Mouse (Mus musculus): ENCODE measurements around the gene Srsf2. TPM values are rescaled to one million over a fixed set of nuclear protein-coding genes. Genes with fewer than 3 reads are reported as not detected.
A peak's percentile ranks its signal among the peaks of the same experiment; 100 is the strongest.
"Not testable (repeated sequence)": the region's sequence is repeated elsewhere in the genome, so short reads cannot be mapped to it uniquely, and the experiment has no call there.

The Srsf2 gene
- polyA plus RNA-seq, 1 experiment: 306 TPM

GRCm38 (mm10) chr11:116837441-116837840, 15.5 kb downstream of the Srsf2 start:
- H3K4me1 ChIP-seq (ENCODE audit: control insufficient read depth, insufficient read depth, low read length): peaks cover 4% of the 10 kb centered on the region; the same call in 1 of the 2 replicates
- peak; percentile 10; the same call in 1 of the 2 replicates for TF ChIP-seq CTCF (IDR thresholded peaks at IDR 0.05; ENCODE audit: borderline replicate concordance, insufficient read depth, low read length)
- TF ChIP-seq POLR2A (IDR thresholded peaks at IDR 0.05; ENCODE audit: low read depth, low read length): no peak
- H3K4me3 ChIP-seq (ENCODE audit: insufficient read depth, low read length): no peak overlapping the region
- no peak overlapping the region for H3K27ac ChIP-seq (ENCODE audit: insufficient read depth, low read length)

- Histone ChIP-seq H3K4me1 (ENCODE audit: control insufficient read depth, insufficient read depth, low read length) (peaks cover 4% of the 10 kb centered on the region; the same call in 1 of the 2 replicates), H3K4me3 (ENCODE audit: insufficient read depth, low read length) (no peak overlapping the region), H3K27ac (ENCODE audit: insufficient read depth, low read length) (no peak overlapping the region)
- TF ChIP-seq CTCF (IDR thresholded peaks at IDR 0.05; ENCODE audit: borderline replicate concordance, insufficient read depth, low read length) (no peak), POLR2A (IDR thresholded peaks at IDR 0.05; ENCODE audit: low read depth, low read length) (no peak)
These were observed 16.6 kb downstream of the Srsf2 start for GRCm38 (mm10) chr11:116836283-116836682.

GRCm38 (mm10) chr11:116834954-116835353, 17.9 kb downstream of the Srsf2 start:
- H3K4me3 ChIP-seq (ENCODE audit: insufficient read depth, low read length): no peak overlapping the region
- peaks cover 3% of the 10 kb centered on the region; the same call in 1 of the 2 replicates for H3K4me1 ChIP-seq (ENCODE audit: control insufficient read depth, insufficient read depth, low read length)
- H3K27ac ChIP-seq (ENCODE audit: insufficient read depth, low read length): no peak overlapping the region
- TF ChIP-seq CTCF (IDR thresholded peaks at IDR 0.05; ENCODE audit: borderline replicate concordance, insufficient read depth, low read length) (no peak), POLR2A (IDR thresholded peaks at IDR 0.05; ENCODE audit: low read depth, low read length) (no peak)

GRCm38 (mm10) chr11:116832172-116832685, 20.7 kb downstream of the Srsf2 start:
- TF ChIP-seq POLR2A (IDR thresholded peaks at IDR 0.05; ENCODE audit: low read depth, low read length): no peak
- TF ChIP-seq CTCF (IDR thresholded peaks at IDR 0.05; ENCODE audit: borderline replicate concordance, insufficient read depth, low read length): no peak
- Histone ChIP-seq H3K27ac (ENCODE audit: insufficient read depth, low read length) (no peak overlapping the region), H3K4me3 (ENCODE audit: insufficient read depth, low read length) (no peak overlapping the region), H3K4me1 (ENCODE audit: control insufficient read depth, insufficient read depth, low read length) (peaks cover 3% of the 10 kb centered on the region; the same call in 1 of the 2 replicates)

- Histone ChIP-seq H3K4me1 (ENCODE audit: control insufficient read depth, insufficient read depth, low read length) (peaks cover 4% of the 10 kb centered on the region; the same call in 1 of the 2 replicates), H3K27ac (ENCODE audit: insufficient read depth, low read length) (peak within 1 kb of the TSS; percentile 75), H3K4me3 (ENCODE audit: insufficient read depth, low read length) (peak within 1 kb of the TSS; percentile 83)
- no peak for TF ChIP-seq CTCF (IDR thresholded peaks at IDR 0.05; ENCODE audit: borderline replicate concordance, insufficient read depth, low read length)
- peak; percentile 94 for TF ChIP-seq POLR2A (IDR thresholded peaks at IDR 0.05; ENCODE audit: low read depth, low read length)
These were observed 25.2 kb downstream of the Srsf2 start, which contains the start of gene Mxra7 for GRCm38 (mm10) chr11:116827534-116828165. TSS of gene Mxra7 (minus strand) at chr11:116828046.

- peaks cover 8% of the 10 kb centered on the region for H3K4me1 ChIP-seq (ENCODE audit: control insufficient read depth, insufficient read depth, low read length)
- TF ChIP-seq POLR2A (IDR thresholded peaks at IDR 0.05; ENCODE audit: low read depth, low read length) (no peak), CTCF (IDR thresholded peaks at IDR 0.05; ENCODE audit: borderline replicate concordance, insufficient read depth, low read length) (no peak)
- H3K27ac ChIP-seq (ENCODE audit: insufficient read depth, low read length): peak overlapping the region; percentile 75
- H3K4me3 ChIP-seq (ENCODE audit: insufficient read depth, low read length): peak overlapping the region; percentile 83
These were observed 26.1 kb downstream of the Srsf2 start for GRCm38 (mm10) chr11:116826550-116827504.

- H3K4me3 ChIP-seq (ENCODE audit: insufficient read depth, low read length): no peak overlapping the region
- TF ChIP-seq CTCF (IDR thresholded peaks at IDR 0.05; ENCODE audit: borderline replicate concordance, insufficient read depth, low read length) (no peak), POLR2A (IDR thresholded peaks at IDR 0.05; ENCODE audit: low read depth, low read length) (no peak)
- H3K4me1 ChIP-seq (ENCODE audit: control insufficient read depth, insufficient read depth, low read length): peaks cover 23% of the 10 kb centered on the region
- peak overlapping the region; percentile 30; the same call in 1 of the 2 replicates for H3K27ac ChIP-seq (ENCODE audit: insufficient read depth, low read length)
These were observed 27.7 kb downstream of the Srsf2 start for GRCm38 (mm10) chr11:116825230-116825629.

- H3K27ac ChIP-seq (ENCODE audit: insufficient read depth, low read length); H3K4me3 ChIP-seq (ENCODE audit: insufficient read depth, low read length): not testable (repeated sequence)
- H3K4me1 ChIP-seq (ENCODE audit: control insufficient read depth, insufficient read depth, low read length): peaks cover 34% of the 10 kb centered on the region
These were observed 29.0 kb downstream of the Srsf2 start for GRCm38 (mm10) chr11:116823885-116824284.

- Histone ChIP-seq H3K27ac (ENCODE audit: insufficient read depth, low read length) (no peak overlapping the region), H3K4me1 (ENCODE audit: control insufficient read depth, insufficient read depth, low read length) (peaks cover 37% of the 10 kb centered on the region), H3K4me3 (ENCODE audit: insufficient read depth, low read length) (no peak overlapping the region)
- no peak for TF ChIP-seq POLR2A (IDR thresholded peaks at IDR 0.05; ENCODE audit: low read depth, low read length)
These were observed 29.6 kb downstream of the Srsf2 start for GRCm38 (mm10) chr11:116823255-116823654.
